Mouse (Mus musculus) limb, embryonic 12.5 days (tissue): ENCODE measurements around the gene Plekhm3. TPM values are rescaled to one million over a fixed set of nuclear protein-coding genes. Genes with fewer than 3 reads are reported as not detected.

Source experiments
- ATAC-seq: fragments of 200-750 bp; cut with Nextera tagmentation; 2 replicates; pipeline ENCODE4 v1.8.0; 2017; ENCODE audit warnings: low read depth, moderate TSS enrichment; ENCODE audit not compliant: insufficient number of reproducible peaks, insufficient read depth, low FRiP score, low TSS enrichment
- H3K27ac ChIP-seq: fragments of 300-500 bp; sonication (generic); 2 replicates; pipeline ENCODE4 v1.5.1; 2016; ENCODE audit warnings: mild to moderate bottlenecking, moderate library complexity
- H3K27me3 ChIP-seq: fragments of 300-500 bp; sonication (generic); 2 replicates; pipeline ENCODE4 v1.6.1; 2016; ENCODE audit warnings: mild to moderate bottlenecking, moderate library complexity
- H3K36me3 ChIP-seq: fragments of 300-500 bp; sonication (generic); 2 replicates; pipeline ENCODE4 v1.6.1; 2016; ENCODE audit warnings: mild to moderate bottlenecking, moderate library complexity
- H3K4me1 ChIP-seq: fragments of 300-500 bp; sonication (generic); replicated peaks from 2 replicates; pipeline ENCODE4 v1.6.1; 2016
- H3K4me2 ChIP-seq: fragments of 300-500 bp; sonication (generic); 2 replicates; pipeline ENCODE4 v1.6.1; 2016; ENCODE audit warnings: mild to moderate bottlenecking, moderate library complexity
- H3K4me3 ChIP-seq: fragments of 300-500 bp; sonication (generic); replicated peaks from 2 replicates; pipeline ENCODE4 v1.5.1; 2016; ENCODE audit warnings: mild to moderate bottlenecking
- H3K9ac ChIP-seq: fragments of 300-500 bp; sonication (generic); replicated peaks from 2 replicates; pipeline ENCODE4 v1.6.1; 2016; ENCODE audit warnings: mild to moderate bottlenecking, moderate library complexity
- H3K9me3 ChIP-seq: fragments of 300-500 bp; sonication (generic); 2 replicates; pipeline ENCODE4 v1.6.1; 2016; ENCODE audit warnings: mild to moderate bottlenecking, moderate library complexity
- WGBS: fragments of 180-500 bp; shearing (Covaris S2); methylation state at CpG from one replicate; pipeline ENCODE4 v1.1.7; 2016; 5-methylcytosine and 5-hydroxymethylcytosine counted together
- polyA plus RNA-seq: library from polyadenylated mRNA; unstranded; fragments of >200 nt; fragmentation: Nextera tagmentation; extraction: Ambion mirVana; gene quantifications from 2 replicates; pipeline ENCODE4 v1.2.1, GENCODE M21; 2016

The Plekhm3 gene
- polyA plus RNA-seq, 1 experiment from 2014 or later = 13.8 TPM

- ATAC-seq = peak; percentile 66; the same call in 1 of the 2 replicates
- Histone ChIP-seq H3K9ac (no peak overlapping the region), H3K4me3 (no peak overlapping the region), H3K4me1 (peaks cover 41% of the 10 kb centered on the region), H3K27ac (peak overlapping the region; percentile 41; the same call in 1 of the 2 replicates), H3K27me3 (no peaks in the 10 kb centered on the region), H3K36me3 (peaks cover 7% of the 10 kb centered on the region), H3K9me3 (no peaks in the 10 kb centered on the region), H3K4me2 (no peak overlapping the region)
- 63% methylated on average over 8 of the region's 8 CpGs for WGBS
Measured at GRCm38 (mm10) chr1:64795284-64796040, 161.2 kb downstream of the Plekhm3 start.

DNA sequence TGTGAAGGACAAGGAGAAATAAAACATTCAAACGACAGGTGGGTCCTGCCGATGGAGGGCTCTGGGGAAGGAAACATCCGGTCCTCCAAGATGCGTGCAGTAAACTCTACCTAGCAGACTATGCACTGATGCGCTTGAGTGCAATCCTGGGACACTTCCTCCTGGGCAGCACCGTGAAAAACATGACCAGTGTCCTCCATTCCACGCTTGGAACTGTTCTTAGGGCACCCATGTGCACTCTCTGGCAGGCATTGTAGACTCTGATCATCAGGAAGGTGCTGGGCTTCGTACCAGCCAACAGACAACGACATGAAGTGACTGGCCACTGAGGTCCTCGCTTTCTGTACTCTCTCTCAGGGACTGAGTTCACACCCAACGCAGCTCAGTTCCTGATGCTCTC is 162.5 kb downstream of the Plekhm3 start:
- no peak overlapping the region for H3K27ac ChIP-seq
- H3K36me3 ChIP-seq = peaks cover 7% of the 10 kb centered on the region
- H3K4me1 ChIP-seq = peaks cover 41% of the 10 kb centered on the region
- 93% methylated on average over 11 of the region's 11 CpGs for WGBS
- H3K4me2 ChIP-seq = no peak overlapping the region
- no peak overlapping the region for H3K4me3 ChIP-seq
- no peaks in the 10 kb centered on the region for H3K9me3 ChIP-seq
- ATAC-seq = no peak
- H3K27me3 ChIP-seq = no peaks in the 10 kb centered on the region
- H3K9ac ChIP-seq = no peak overlapping the region

DNA sequence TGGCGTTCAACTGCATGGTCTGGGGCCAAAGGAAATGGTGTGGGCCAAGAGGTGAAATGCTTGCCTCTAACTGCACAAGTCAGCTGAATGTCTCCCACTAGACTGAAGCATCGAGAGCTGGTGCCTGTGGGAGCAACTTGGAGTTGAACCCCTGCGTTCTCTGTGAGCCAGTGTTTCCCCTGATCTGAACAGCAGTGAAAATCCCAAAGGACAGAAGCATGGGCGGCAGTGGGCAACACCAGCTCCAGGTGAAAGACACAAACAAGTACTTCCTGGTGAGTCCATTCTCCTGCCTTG is 163.4 kb downstream of the Plekhm3 start:
- Histone ChIP-seq H3K9ac (no peak overlapping the region), H3K27me3 (no peaks in the 10 kb centered on the region), H3K27ac (peak overlapping the region; percentile 56; the same call in 1 of the 2 replicates), H3K4me3 (no peak overlapping the region), H3K9me3 (no peaks in the 10 kb centered on the region), H3K4me2 (no peak overlapping the region), H3K36me3 (peaks cover 7% of the 10 kb centered on the region), H3K4me1 (peaks cover 41% of the 10 kb centered on the region)
- 80% methylated on average over 4 of the region's 4 CpGs for WGBS
- no peak for ATAC-seq

DNA sequence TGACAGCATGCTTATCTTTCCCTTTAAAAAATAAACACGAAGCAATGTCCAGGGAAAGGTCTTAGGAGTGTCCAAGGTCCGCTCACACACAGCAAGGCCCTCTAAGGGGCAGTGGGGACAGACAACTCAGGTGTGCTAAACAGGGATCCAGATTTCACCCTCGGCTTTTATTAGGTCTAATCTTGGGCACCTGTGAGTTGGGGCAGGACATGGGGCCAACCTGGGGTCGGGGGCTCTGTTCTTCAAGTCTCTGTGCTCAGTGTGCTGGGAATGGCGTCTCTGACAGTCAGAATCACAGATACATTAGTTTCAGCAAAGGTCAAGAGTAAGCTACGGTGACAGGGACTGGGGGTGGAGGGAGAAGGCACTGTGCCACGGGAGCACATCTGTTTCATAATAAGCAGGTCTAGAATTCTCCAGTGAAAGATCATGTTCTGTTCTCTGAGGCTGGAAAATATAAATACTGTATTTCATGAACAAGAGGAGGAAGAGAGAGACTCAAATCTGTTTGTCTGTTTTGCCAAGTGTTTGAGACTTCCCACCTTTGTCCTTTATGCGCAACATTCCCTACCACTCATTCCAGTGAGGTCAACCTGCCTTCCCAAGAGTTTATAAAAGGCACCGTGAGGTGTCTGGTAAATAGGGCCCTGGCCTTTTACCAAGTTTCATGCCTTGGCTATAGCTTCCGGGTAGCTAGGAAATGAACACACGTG is 163.9 kb downstream of the Plekhm3 start:
- Histone ChIP-seq H3K27ac (peak overlapping the region; percentile 75), H3K4me2 (no peak overlapping the region), H3K9me3 (no peaks in the 10 kb centered on the region), H3K4me3 (no peak overlapping the region), H3K27me3 (no peaks in the 10 kb centered on the region), H3K36me3 (peaks cover 7% of the 10 kb centered on the region), H3K4me1 (peaks cover 41% of the 10 kb centered on the region), H3K9ac (no peak overlapping the region)
- ATAC-seq = no peak
- WGBS = 78% methylated on average over 11 of the region's 11 CpGs

DNA sequence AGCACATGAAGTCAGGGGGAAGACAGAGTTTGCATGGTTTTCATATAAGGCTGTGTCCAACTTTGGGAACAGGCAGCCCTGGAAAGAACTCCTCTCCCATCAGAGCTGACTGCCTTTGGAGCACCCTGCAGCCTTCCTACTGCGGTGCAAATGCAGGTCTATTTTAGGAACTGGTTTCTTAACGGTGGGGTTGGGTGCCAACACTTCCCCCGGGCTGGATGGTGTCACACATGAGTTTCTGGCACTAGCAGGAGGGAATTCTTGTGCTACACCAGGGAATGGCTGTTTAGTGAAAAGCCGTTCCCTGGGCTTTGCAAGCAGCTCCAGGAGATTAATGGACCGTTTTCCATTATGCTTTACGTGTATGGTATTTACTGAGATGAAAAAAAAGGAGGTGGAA is 164.8 kb downstream of the Plekhm3 start:
- ATAC-seq = no peak
- H3K27ac ChIP-seq = peak overlapping the region; percentile 75

DNA sequence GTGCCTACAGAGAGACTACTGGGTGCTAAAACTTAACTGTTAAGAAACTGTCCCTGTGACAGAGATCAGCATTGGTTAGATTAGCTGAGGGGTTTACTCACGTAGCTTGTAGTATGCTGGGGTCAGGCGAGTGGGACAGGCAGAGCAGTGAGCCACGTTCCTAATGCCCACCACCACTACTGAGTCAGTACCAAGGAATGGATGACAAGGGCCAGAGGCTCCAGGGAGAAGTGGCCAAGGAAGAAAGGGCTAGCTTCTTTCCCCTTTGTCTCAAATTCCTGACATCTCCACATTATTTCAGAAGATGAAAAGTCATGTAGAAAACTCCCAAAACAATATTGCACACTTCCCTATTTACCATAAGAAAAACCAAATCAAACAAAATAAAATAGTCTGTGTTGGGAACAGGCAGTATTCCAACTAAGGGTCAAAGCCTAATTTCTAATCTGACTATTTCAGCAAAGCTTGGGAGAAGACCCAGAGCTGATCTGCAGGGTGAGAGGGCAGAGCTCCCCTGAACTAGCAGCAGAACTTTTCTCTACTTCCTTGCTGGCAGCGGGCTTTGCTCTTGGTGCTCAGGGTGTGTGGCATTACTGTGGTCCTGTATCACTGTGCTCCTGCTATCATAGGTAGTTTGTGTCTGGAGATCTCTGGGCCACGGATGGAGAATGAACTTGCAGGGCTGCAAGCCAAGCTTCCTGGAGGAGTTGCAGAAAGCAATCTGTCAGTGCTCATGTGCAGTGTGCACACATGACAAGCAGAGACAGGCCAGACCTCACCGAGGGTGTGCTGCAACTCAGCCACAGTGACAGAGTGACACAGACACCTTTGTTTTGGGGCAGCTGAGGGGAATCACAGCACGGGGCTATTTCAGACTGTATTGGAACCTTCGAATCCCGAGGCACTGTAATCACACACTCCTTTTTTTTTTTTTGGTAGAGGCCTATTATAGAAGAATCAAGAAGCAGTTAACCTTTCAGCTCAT is 165.5 kb downstream of the Plekhm3 start:
- peak overlapping the region; percentile 75 for H3K27ac ChIP-seq
- peaks cover 7% of the 10 kb centered on the region for H3K36me3 ChIP-seq
- no peaks in the 10 kb centered on the region for H3K27me3 ChIP-seq
- no peaks in the 10 kb centered on the region for H3K9me3 ChIP-seq
- peaks cover 41% of the 10 kb centered on the region for H3K4me1 ChIP-seq
- 61% methylated on average over 9 of the region's 9 CpGs for WGBS
- no peak for ATAC-seq
- no peak overlapping the region for H3K9ac ChIP-seq
- H3K4me3 ChIP-seq = no peak overlapping the region
- no peak overlapping the region for H3K4me2 ChIP-seq

More for the DNA sequence above, 164.8 kb downstream of the Plekhm3 start:
- Histone ChIP-seq H3K4me2 (no peak overlapping the region), H3K36me3 (peaks cover 7% of the 10 kb centered on the region), H3K4me3 (no peak overlapping the region), H3K4me1 (peaks cover 41% of the 10 kb centered on the region), H3K9me3 (no peaks in the 10 kb centered on the region), H3K27me3 (no peaks in the 10 kb centered on the region), H3K9ac (no peak overlapping the region)
- WGBS = 37% methylated on average over 6 of the region's 6 CpGs

GRCm38 (mm10) chr1:64787701-64788515 is 168.7 kb downstream of the Plekhm3 start:
- peaks cover 27% of the 10 kb centered on the region for H3K4me1 ChIP-seq
- no peaks in the 10 kb centered on the region for H3K27me3 ChIP-seq
- H3K27ac ChIP-seq = no peak overlapping the region
- no peak overlapping the region for H3K9ac ChIP-seq
- H3K4me3 ChIP-seq = no peak overlapping the region
- no peaks in the 10 kb centered on the region for H3K9me3 ChIP-seq
- no peaks in the 10 kb centered on the region for H3K36me3 ChIP-seq
- 80% methylated on average over 6 of the region's 6 CpGs for WGBS
- no peak overlapping the region for H3K4me2 ChIP-seq
- no peak for ATAC-seq

DNA sequence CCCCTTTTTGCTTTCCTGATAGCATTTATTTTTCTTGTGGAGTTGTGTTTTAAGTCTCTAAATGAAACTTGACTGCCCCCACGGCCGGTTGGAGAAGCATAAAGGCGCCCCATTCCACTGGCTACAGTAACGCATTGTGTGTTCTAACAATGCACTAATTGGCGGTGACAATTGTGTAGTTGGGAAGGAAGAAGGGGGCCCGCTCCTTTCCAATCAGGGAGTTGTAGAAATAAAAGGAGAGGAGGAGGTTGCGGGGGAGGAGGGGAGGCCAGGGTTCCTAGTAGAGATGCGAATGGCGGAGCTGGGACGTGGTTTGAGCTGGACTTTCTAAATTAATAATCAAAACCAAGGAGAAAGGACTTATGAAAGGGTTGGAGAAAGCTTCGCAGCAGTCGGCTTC is 176.8 kb downstream of the Plekhm3 start:
- no peak overlapping the region for H3K4me3 ChIP-seq
- no peak overlapping the region for H3K9ac ChIP-seq
- no peak overlapping the region for H3K27ac ChIP-seq
- H3K4me2 ChIP-seq = no peak overlapping the region
- ATAC-seq = no peak
- H3K9me3 ChIP-seq = no peaks in the 10 kb centered on the region
- no peaks in the 10 kb centered on the region for H3K36me3 ChIP-seq
- WGBS = 84% methylated on average over 12 of the region's 12 CpGs
- H3K4me1 ChIP-seq = 0 out of 2 replicates have a peak, but pooled peaks cover 4% of the 10 kb centered on the region
- no peaks in the 10 kb centered on the region for H3K27me3 ChIP-seq

DNA sequence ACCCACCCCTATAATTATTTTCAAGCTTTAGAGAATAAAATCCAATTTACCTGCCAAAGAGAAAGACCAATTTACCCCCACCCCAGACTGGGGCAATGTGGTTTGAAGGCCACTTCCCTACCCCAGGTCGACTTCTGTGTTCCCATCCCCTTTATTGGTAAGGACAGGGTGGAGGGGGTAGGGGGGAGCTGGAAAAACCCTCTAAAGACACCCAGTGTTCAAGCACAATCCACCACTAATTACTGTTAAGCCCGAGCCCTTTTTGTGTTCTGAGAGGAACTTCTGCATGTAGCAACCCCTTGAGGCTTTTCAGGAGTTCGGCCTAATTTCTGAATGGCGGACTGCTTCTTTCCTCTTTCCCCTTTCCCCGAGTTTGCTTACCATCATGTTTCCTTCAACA is 177.2 kb downstream of the Plekhm3 start:
- ATAC-seq = no peak
- H3K4me2 ChIP-seq = no peak overlapping the region
- no peaks in the 10 kb centered on the region for H3K27me3 ChIP-seq
- 67% methylated on average over 5 of the region's 5 CpGs for WGBS
- 0 out of 2 replicates have a peak, but pooled peaks cover 4% of the 10 kb centered on the region for H3K4me1 ChIP-seq
- H3K4me3 ChIP-seq = no peak overlapping the region
- no peaks in the 10 kb centered on the region for H3K36me3 ChIP-seq
- H3K9me3 ChIP-seq = no peaks in the 10 kb centered on the region
- no peak overlapping the region for H3K9ac ChIP-seq
- H3K27ac ChIP-seq = no peak overlapping the region

DNA sequence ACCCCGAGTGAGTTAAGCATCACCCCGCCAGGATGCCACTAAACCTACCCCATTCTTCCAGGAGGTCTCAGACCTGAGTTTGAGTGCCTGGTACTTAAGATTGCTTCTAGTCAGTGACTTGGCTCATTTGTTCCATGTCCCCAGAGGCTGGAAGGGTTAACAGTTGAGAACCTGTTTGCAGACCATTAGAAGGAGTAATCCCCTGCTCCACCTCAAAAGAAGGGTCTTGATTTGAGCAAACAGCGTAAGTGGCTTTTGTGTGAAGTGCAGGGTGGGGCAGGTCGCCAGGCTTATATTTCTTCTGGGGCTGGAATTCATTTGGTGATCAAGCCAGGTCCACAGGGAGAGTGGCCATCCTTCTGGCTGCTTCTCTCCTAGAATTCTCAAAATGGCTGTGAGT is 183.3 kb downstream of the Plekhm3 start:
- Histone ChIP-seq H3K9me3 (no peaks in the 10 kb centered on the region), H3K4me3 (no peak overlapping the region), H3K9ac (no peak overlapping the region), H3K27ac (no peak overlapping the region), H3K4me2 (no peak overlapping the region), H3K36me3 (no peaks in the 10 kb centered on the region), H3K27me3 (no peaks in the 10 kb centered on the region), H3K4me1 (peaks cover 9% of the 10 kb centered on the region; the same call in 1 of the 2 replicates)
- ATAC-seq = no peak
- 71% methylated on average over 4 of the region's 4 CpGs for WGBS
